Mouse (Mus musculus) CD4-positive, CD25-positive, alpha-beta regulatory T cell, adult 4 months (primary cell): Measurements from ENCODE around the gene Ntsr1. TPM values are rescaled to one million over a fixed set of nuclear protein-coding genes. Genes with fewer than 3 reads are reported as not detected.

Experiments
- ATAC-seq: one replicate; pipeline ENCODE4 v1.8.0; 2017
- polyA plus RNA-seq, 2 experiments: library from polyadenylated mRNA; unstranded; fragments of 100-300 nt; shearing (Covaris generic); gene quantifications; one replicate each; pipeline ENCODE4 v1.2.1; 2017

The Ntsr1 gene
- not detected for polyA plus RNA-seq

- no peak for ATAC-seq
Observed at GRCm38 (mm10) chr2:180499741-180500140, at the start of gene Ntsr1. Gene Ntsr1, plus strand, starts transcription at chr2:180499976.

DNA sequence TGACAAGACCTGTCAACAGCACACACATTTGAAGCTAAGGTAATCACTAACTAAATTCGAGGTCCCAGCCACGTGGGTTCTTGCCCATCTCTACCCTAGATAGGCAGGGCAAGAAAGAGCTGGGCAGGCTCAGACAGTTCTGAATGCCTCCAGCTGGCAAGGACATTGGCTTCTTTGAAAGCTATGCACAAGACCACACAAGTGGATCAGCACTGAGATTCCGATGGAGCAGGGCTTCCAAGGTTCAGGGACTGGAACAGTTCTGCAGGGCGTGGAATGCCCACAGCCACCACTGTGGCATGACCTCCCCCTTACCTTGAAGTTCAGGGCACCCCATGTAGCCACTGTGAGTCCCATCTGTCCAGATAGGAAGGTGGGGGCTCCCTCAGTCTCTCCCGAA, 49.2 kb upstream of the Ntsr1 start:
- ATAC-seq = no peak

DNA sequence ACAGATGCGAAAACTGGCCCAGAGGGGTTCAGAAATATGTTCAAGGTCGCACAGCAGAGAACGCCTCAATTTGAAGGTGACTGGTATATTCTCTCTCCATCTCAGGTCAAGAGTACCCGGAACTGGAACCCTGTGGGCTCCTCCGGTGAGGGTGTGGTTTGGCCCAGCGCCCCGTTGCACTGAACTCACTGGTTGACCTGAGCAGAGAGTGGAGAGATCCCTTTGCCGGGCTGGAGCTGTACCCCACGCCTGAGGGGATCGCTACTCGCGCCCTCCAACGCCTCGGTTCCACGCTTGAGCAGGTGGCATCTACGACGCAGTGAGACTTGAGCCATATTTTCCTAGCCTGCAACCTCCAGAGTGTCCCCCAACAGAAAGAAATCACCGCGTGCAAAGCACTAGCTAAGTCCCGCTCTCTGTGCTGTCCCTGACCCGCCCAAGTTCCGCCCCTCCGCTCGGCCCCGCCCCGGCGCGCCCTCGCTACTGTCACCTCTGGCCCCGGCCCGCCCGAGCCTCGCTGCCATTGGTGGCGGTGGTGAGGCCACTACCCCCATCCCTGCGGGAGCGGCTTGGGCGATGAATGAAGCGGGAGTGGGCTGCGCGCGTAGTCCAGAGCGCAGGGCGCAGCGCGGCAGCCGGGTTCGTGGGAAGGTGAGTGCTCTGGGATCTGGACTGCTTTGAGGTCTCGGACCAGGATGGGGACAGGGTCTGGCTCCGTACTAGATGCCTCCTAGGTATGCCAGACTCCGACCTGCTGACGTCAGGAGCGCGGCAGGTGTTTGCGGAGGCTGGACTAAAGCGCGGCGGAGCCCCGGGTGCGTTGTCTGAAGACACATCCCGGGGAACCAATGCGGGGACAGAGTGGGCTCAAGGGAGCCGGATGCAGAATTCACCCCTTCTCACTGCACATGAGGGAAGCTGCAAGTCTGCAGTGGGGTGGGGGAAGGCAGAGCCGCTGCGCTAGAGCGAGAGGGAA, 43.8 kb upstream of the Ntsr1 start, which contains the start of gene Slco4a1:
Gene Slco4a1 (plus strand): TSS at position 523 of the 976 bp plus-strand sequence.
- peak; percentile 95 for ATAC-seq

- ATAC-seq = no peak
Observed at GRCm38 (mm10) chr2:180456705-180457104, 43.1 kb upstream of the Ntsr1 start.

DNA sequence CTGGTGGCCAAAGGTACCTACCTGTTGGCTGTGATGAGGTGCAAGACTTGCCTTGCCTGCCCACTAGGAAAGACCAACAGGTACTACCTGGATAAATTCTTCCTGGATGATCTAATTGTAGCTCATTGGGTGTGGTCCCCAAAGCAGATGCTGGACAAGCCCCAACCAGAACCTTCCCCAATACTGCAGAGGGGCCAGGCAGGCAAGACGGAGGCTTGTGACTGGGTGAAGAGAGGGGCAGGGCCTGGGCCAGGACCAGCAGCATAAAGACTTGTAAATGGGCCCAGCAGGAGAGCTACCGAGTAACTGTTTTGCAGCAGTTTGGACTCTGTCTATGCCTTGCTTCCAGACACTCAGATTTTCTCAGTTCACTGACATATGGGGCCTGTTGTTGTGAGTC, 42.1 kb upstream of the Ntsr1 start:
- ATAC-seq = no peak

DNA sequence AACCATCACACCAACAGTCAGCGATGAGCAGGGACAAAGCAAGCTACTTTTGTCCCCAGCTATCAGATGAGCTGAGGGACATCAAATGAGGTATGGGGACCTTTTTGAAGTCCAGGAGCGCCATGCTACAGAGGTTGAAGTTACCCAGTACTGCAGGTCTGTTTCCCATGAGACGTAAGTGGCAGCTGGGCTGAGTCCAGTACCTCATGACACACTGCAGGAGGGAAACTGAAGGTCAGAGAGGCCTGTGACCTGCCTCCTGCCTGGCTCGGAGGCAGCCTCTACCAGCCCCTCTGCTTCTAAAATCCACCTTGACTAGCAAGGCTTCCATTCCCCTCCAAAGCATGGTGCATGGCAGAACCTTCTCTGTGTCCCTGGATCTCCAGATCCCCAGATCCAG, 40.3 kb upstream of the Ntsr1 start:
- ATAC-seq = no peak

DNA sequence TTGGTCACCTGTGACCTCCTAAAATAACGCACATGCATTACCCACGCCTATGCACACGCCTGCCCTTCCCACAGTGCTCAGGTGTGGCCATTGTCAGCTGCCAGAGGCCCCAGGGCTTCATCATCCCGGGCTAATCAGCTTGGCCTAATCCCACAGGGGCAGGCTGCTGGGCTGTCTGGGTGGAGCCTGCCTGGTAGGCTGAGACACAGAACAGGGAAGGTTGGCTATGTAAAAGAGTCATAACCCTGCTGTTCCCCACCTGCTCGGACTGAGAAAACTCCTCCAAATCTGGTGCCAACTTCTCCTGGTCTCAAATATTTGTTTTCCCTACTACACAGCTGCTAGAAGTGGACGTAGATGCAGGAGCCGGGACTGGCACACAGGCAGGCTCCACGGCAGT, 39.0 kb upstream of the Ntsr1 start:
- ATAC-seq = no peak

DNA sequence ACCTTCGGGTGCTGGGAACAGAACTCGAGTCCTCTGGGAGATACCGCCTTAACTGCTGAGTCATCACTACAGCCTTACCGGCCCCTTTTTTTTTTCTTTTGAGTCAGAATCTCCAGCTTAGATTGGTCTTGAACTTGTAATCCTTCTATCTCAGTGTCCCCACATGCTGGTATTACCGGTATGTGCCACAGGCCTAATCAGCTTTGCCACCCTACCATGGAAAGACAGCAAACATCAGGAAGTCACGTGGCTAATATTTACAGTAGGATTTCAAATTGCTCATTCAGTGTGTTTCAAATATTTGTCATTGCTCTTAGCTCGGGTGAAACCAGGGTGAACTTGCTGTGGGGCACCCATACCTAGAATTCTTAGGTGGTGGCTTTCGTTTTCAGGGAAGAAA, 37.2 kb upstream of the Ntsr1 start:
- ATAC-seq = no peak

- ATAC-seq = no peak
Observed at GRCm38 (mm10) chr2:180466505-180466904, 33.3 kb upstream of the Ntsr1 start.

DNA sequence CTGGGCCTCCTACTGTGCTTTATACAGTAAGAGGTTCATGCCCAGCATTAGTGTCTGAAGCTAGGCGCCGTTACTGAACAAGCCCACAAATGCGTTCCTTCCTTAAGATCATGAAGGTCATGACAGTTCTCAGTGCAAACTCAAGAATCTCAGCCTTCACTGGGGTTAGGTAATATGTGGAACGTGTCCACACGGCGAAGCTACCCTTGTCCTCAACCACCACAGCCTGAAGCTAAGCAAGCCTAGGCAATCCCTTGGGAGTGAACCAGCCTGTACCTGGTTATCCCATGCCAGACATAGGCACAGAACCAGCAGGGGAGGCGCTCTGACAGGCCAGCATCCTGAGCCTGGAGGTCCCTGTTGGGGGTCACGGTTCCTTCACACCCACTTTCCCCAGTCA, 30.9 kb upstream of the Ntsr1 start:
- no peak for ATAC-seq

GRCm38 (mm10) chr2:180469768-180470167, 30.0 kb upstream of the Ntsr1 start:
- ATAC-seq = no peak

- ATAC-seq = no peak
Observed at GRCm38 (mm10) chr2:180472306-180473079, 27.3 kb upstream of the Ntsr1 start.

DNA sequence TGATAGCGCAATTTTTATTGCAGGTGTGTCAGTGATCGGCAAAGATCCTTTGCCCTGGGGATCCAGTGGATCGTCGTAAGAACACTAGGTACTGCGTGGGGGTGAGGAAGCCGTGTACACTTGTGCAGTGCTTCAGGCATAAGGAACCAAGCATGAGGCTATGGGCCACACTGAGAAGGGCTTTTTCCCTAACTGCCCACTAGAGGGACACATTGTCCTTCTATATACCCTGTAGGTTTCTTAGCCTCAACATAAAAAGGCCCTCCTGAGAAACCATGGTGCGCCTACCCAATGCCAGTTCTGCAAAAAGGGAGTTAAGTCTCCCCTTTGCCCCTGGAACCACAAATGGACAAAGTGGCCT, 26.7 kb upstream of the Ntsr1 start:
- ATAC-seq = peak; percentile 43

GRCm38 (mm10) chr2:180474864-180475263, 24.9 kb upstream of the Ntsr1 start:
- ATAC-seq = no peak

DNA sequence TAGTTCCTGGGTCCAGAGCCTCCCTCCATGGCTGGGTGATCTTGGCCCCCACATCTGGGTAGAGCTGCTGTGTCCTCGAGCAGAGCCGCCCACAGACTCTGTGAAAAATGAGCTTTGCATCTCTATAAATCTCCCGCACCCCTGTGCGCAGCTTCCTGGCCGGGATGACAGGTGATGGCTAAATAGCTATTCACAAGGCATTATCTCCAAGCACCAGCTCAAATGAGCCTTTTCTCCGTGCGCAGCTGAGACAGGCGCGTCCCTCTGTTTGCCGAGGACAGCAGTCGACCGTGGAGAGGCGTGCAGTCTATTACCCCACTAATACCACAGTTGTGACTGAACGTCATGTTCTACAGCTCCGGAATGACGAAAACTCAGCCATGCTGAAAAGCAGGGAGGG, 17.5 kb upstream of the Ntsr1 start:
- no peak for ATAC-seq

DNA sequence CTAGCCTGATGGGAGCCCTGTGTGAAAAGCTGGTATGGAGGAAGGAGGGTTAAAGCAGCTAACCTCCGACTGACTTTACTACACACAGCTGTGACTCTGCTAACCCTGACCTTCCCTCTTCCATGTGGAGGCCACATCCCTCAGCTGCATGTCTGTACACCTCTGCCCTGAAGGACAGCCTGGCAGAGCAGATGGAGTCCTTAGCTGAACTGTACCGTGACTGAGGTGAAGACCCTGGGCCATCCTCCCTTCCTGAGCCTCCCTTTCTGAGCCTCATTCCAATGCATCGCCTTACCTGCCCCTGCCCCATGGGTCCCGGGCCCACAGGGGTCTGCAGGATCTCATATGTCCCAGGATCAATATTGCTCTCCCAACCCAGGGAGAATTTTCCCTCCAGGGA, 14.9 kb upstream of the Ntsr1 start:
- no peak for ATAC-seq

DNA sequence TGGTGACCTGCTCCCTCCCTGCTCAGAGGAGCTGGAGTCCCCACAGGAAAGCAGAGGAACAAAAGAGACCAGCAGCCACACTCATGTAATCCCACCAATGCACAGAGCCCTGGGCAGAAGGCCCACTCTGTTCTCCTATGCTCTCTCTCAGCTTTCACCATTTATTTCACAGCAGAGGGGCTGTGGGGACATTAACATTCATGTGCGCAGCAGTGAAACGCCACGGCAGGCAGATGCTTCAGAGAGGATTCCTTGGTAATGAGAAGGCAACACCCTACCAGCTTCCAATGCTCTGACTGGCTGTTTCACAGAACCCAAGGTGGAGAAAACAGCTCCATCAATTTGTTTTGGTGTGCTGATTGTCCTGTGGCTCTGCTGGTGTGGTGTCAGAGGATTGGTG, 14.5 kb upstream of the Ntsr1 start:
- no peak for ATAC-seq

DNA sequence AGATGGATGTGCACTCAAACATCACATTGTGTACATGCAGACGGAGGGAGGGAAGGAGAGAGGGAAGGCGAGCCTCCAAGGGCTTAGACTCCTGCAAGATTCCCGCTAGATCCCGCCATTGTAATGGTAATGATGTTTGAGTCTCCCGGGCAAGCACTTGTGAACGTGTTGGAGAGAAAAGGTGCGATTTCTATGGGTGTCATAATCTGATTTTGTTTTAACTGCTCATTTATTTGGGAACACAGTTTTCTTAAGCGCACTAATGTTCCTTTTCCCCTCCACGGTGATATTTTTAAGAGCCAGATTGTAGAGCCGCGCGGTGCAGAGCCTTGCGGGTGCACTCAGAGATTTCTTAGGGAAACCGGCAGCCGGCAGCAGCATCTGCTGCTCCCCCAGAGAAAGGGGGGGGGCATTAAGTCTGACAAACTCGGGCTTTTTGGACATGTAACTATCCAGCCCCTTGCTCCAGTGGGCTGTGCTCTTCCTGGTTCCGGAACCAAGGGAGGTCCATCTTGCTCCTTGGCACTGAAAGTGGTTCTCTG, 11.5 kb upstream of the Ntsr1 start:
- ATAC-seq = no peak

DNA sequence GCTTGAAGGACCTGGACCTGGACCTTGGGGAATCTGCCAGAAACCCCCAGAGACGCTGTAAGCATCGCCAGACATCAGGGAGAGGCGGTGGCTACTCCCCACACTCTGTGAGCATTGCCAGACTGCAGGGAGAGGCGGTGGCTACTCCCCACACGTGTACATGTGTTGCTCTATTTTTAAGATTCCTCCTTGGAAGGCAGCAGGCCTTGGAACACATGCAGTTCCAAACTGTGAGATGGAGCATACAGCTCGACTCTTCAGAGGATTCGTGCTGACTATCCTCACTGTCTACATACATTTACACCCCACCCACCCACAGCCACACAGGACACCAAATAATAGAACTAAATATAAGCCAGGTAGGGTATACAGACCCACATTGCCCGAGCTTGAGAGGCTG, 3.9 kb upstream of the Ntsr1 start:
- ATAC-seq = no peak

DNA sequence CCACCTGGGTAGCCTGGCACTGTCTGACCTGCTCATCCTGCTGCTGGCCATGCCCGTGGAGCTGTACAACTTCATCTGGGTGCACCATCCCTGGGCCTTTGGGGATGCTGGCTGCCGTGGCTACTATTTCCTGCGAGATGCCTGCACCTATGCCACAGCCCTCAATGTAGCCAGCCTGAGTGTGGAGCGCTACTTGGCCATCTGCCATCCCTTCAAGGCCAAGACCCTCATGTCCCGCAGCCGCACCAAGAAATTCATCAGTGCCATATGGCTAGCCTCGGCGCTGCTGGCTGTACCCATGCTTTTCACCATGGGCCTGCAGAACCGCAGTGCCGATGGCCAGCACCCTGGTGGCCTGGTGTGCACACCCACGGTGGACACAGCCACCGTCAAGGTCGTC, 950 bp downstream of the Ntsr1 start:
- ATAC-seq = no peak

DNA sequence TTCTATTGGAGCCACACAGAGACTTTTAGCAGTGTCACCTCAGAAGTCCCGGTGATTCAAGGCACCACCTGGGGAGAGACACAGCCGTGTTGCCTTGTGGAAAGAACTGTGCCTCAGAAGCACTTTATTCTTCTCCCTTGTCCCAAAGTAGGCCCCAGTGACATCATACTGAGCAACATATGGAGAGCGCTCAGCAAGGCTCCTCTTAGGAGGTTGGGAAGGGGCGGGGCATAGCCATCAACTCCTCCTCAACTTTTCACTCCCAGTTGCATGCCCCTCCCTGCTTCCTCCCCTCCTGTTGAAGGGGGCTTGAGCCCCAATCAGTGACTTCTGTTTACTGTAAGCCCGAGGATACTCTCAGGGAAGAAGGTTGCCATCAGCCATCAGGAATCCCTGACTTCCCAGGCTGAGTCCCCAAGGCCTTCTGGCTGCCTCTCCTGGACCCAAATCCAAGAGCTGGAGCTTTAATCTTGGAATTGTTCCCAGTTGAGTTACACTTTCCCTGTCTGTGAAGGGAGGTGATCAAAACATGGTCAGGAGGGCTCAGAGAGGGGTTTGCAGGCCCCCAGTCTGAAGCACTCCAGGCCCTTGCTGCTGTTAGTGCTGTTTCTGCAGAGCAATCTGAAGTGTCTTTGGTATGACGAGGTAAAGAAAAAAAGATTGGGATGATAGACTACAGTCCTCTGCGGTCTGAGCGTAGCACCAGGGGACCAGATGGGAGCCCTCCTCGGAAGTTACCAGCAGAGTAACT, 1.6 kb downstream of the Ntsr1 start:
- no peak for ATAC-seq

DNA sequence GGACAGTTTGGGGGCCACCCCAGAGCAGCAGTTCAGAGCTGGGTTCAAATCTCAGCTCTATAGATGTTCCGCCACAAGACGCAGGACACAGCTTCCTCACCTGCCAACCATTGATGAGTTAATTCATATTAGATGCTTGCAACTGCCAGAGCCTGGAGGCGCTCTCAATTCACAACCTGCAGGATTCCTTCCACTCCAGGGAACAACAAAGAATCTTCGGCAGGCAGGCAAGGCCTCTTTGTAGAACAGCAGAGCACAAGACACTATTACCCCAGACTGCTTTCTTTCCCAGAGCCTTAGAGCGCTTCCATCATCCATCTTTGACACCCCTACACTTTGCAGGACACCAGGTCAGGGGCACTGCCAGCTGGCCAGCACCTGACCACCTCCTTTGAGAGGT, 6.5 kb downstream of the Ntsr1 start:
- ATAC-seq = no peak
